Mouse (Mus musculus): ENCODE measurements at regions not wholly inside any gene's neighbourhood (a gene's known extent, or its start where the extent isn't known, plus 50 kb on each side); places are given as distances from the start of the nearest gene placed in this dataset.
A peak's percentile ranks its signal among the peaks of the same experiment; 100 is the strongest.

DNA sequence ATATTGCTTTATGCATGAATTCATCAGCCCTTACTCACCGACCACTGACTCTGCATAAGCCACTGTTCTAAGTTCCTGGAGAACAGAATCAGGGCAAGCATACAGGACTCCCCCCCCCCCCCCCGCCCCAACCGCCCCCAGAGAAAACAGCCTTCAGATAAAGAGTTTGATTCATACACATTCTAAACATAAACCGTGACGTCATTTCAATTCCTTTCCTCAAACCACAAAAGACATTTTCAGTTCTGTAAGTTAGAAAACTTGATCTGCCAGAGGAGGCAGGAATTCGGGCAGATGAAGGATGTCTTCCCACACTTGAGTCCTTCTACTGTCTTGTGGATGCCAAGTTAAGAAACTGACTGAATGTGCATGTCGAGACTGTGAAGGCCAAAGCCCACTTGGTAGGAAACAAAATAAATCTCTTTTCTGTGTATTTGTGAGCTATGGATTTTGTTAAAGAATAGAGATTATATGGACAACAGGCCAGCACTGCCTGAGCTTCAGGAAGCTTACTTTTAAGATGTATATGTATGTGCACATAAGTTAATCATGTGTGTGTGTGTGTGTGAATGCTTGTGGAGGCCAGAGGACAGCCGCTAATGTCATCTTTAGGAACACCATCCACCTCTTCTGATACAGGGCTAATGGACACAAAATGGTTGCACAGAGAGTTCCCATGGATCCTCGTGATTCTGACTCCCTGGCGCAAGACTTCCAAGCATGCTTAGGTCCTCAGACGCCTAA is 202.4 kb downstream of the Sox4 start:
- 0 out of 2 replicates have a peak, but pooled peaks cover 3% of the 10 kb centered on the region for H3K4me1 ChIP-seq (ENCODE audit: insufficient read depth, low read depth, low read length)
- 56% methylated on average over 11 of the region's 11 CpGs for WGBS
- DNase-seq (ENCODE audit: low spot score) (peak; percentile 85), ATAC-seq (peak; percentile 82)
- H3K4me3 ChIP-seq (ENCODE audit: low read depth, low read length) = no peak overlapping the region
- no peaks in the 10 kb centered on the region for H3K27me3 ChIP-seq (replicated peaks; ENCODE audit: insufficient read depth, low read length)
- no peak overlapping the region; the same call in 1 of the 2 replicates for H3K27ac ChIP-seq (ENCODE audit: low read length)
- no peak overlapping the region for H3K9ac ChIP-seq (replicated peaks; ENCODE audit: low read depth)
- no peaks in the 10 kb centered on the region for H3K9me3 ChIP-seq (ENCODE audit: low read length)
- H3K36me3 ChIP-seq (ENCODE audit: insufficient read depth, low read length) = no peaks in the 10 kb centered on the region
- no peak overlapping the region for H3K4me2 ChIP-seq (replicated peaks; ENCODE audit: low read depth, low read length)
- TF ChIP-seq EP300 (IDR thresholded peaks at IDR 0.05) (peak; percentile 27; the same call in 1 of the 2 replicates), CTCF (IDR thresholded peaks at IDR 0.05) (no peak)

- H3K4me1 ChIP-seq (ENCODE audit: insufficient read depth, low read depth, low read length) = peaks cover 4% of the 10 kb centered on the region; the same call in 1 of the 2 replicates
- H3K4me2 ChIP-seq (replicated peaks; ENCODE audit: low read depth, low read length) = no peak overlapping the region
- no peak for ATAC-seq
- H3K36me3 ChIP-seq (ENCODE audit: insufficient read depth, low read length) = no peaks in the 10 kb centered on the region
- TF ChIP-seq EP300 (IDR thresholded peaks at IDR 0.05) (no peak), CTCF (IDR thresholded peaks at IDR 0.05) (no peak)
- H3K27ac ChIP-seq (ENCODE audit: low read length) = no peak overlapping the region
- H3K4me3 ChIP-seq (ENCODE audit: low read depth, low read length) = no peak overlapping the region
- 19% methylated on average over 7 of the region's 7 CpGs for WGBS
- H3K9ac ChIP-seq (replicated peaks; ENCODE audit: low read depth) = no peak overlapping the region
- peak; percentile 22 for DNase-seq (ENCODE audit: low spot score)
- H3K27me3 ChIP-seq (replicated peaks; ENCODE audit: insufficient read depth, low read length) = no peaks in the 10 kb centered on the region
- H3K9me3 ChIP-seq (ENCODE audit: low read length) = no peaks in the 10 kb centered on the region
Observed at GRCm38 (mm10) chr13:28740158-28740670, 213.3 kb downstream of the Sox4 start.

DNA sequence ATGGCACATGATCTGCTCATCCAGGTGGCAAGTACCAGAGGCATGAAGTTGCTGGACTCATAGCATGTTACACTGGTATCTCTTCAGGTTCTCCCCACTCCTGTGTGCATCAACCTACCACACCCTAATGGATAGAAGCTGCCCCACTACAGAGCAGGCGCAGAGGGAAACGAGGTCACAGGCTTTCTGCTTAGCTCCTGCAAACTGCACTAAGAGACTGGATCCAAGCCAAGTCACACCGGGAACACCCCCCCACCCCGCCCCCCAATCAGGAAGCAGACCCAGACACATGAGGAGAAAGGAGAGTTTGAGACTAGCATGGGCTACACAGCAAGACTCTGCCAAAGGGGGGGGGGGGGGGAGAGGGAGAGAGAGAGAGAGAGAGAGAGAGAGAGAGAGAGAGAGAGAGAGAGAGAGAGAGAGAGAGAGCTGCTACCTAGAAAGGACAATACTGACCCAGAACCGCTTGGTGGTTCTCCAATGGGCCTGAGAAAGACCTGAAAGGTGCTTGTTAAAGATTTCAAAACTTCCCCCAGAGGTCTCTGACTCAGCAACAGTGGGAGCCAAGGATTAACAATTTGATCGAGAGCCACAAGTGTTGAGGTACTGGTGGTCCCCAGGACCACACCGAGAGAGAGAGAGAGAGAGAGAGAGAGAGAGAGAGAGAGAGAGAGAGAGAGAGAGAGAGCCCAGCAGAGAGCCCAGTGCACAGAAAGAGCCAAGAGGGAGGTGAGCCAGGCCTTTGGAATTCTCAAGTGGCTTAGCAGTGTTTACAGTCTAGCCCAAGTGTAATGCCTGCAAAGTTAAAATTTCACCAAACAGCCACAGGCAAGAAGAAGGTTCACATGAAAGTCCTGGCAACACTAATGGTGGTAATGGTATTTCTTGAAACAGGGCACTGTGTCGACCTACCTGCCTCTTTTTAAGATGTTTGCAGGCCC is 215.1 kb downstream of the Sox4 start:
- H3K27me3 ChIP-seq (replicated peaks; ENCODE audit: insufficient read depth, low read length) = no peaks in the 10 kb centered on the region
- H3K27ac ChIP-seq (ENCODE audit: low read length) = peak overlapping the region; percentile 81
- 30% methylated on average over 8 of the region's 8 CpGs for WGBS
- ATAC-seq = peak; percentile 97
- no peaks in the 10 kb centered on the region for H3K9me3 ChIP-seq (ENCODE audit: low read length)
- TF ChIP-seq CTCF (IDR thresholded peaks at IDR 0.05) = no peak
- TF ChIP-seq EP300 (IDR thresholded peaks at IDR 0.05) = peak; percentile 89
- no peak overlapping the region for H3K4me3 ChIP-seq (ENCODE audit: low read depth, low read length)
- no peak overlapping the region for H3K4me2 ChIP-seq (replicated peaks; ENCODE audit: low read depth, low read length)
- no peaks in the 10 kb centered on the region for H3K36me3 ChIP-seq (ENCODE audit: insufficient read depth, low read length)
- peaks cover 4% of the 10 kb centered on the region; the same call in 1 of the 2 replicates for H3K4me1 ChIP-seq (ENCODE audit: insufficient read depth, low read depth, low read length)
- no peak overlapping the region for H3K9ac ChIP-seq (replicated peaks; ENCODE audit: low read depth)
- DNase-seq (ENCODE audit: low spot score) = peak; percentile 90

GRCm38 (mm10) chr13:28732475-28732874 is 221.0 kb downstream of the Sox4 start:
- ATAC-seq = no peak
- no peak for TF ChIP-seq EP300 (IDR thresholded peaks at IDR 0.05)
- no peak for TF ChIP-seq CTCF (IDR thresholded peaks at IDR 0.05)
- no peak overlapping the region for H3K4me3 ChIP-seq (ENCODE audit: low read depth, low read length)
- no peaks in the 10 kb centered on the region for H3K4me1 ChIP-seq (ENCODE audit: insufficient read depth, low read depth, low read length)
- no peak for DNase-seq (ENCODE audit: low spot score)
- no peak overlapping the region for H3K9ac ChIP-seq (replicated peaks; ENCODE audit: low read depth)
- H3K27ac ChIP-seq (ENCODE audit: low read length) = no peak overlapping the region
- no peaks in the 10 kb centered on the region for H3K27me3 ChIP-seq (replicated peaks; ENCODE audit: insufficient read depth, low read length)
- WGBS = 81% methylated on average over 1 of the region's 1 CpGs
- no peaks in the 10 kb centered on the region for H3K36me3 ChIP-seq (ENCODE audit: insufficient read depth, low read length)
- no peak overlapping the region for H3K4me2 ChIP-seq (replicated peaks; ENCODE audit: low read depth, low read length)
- H3K9me3 ChIP-seq (ENCODE audit: low read length) = no peaks in the 10 kb centered on the region

- TF ChIP-seq CTCF (IDR thresholded peaks at IDR 0.05) = no peak
- no peak for TF ChIP-seq EP300 (IDR thresholded peaks at IDR 0.05)
- H3K27ac ChIP-seq (ENCODE audit: low read length) = no peak overlapping the region
- H3K4me3 ChIP-seq (ENCODE audit: low read depth, low read length) = no peak overlapping the region
- H3K36me3 ChIP-seq (ENCODE audit: insufficient read depth, low read length) = no peaks in the 10 kb centered on the region
- 69% methylated on average over 3 of the region's 3 CpGs for WGBS
- no peak for ATAC-seq
- H3K4me1 ChIP-seq (ENCODE audit: insufficient read depth, low read depth, low read length) = no peaks in the 10 kb centered on the region
- H3K9me3 ChIP-seq (ENCODE audit: low read length) = no peaks in the 10 kb centered on the region
- DNase-seq (ENCODE audit: low spot score) = no peak
- H3K27me3 ChIP-seq (replicated peaks; ENCODE audit: insufficient read depth, low read length) = no peaks in the 10 kb centered on the region
- H3K9ac ChIP-seq (replicated peaks; ENCODE audit: low read depth) = no peak overlapping the region
- H3K4me2 ChIP-seq (replicated peaks; ENCODE audit: low read depth, low read length) = no peak overlapping the region
Observed at GRCm38 (mm10) chr13:28732036-28732435, 221.5 kb downstream of the Sox4 start.

- no peaks in the 10 kb centered on the region for H3K27me3 ChIP-seq (replicated peaks; ENCODE audit: insufficient read depth, low read length)
- H3K4me3 ChIP-seq (ENCODE audit: low read depth, low read length) = no peak overlapping the region
- H3K36me3 ChIP-seq (ENCODE audit: insufficient read depth, low read length) = no peaks in the 10 kb centered on the region
- no peaks in the 10 kb centered on the region for H3K4me1 ChIP-seq (ENCODE audit: insufficient read depth, low read depth, low read length)
- no peak overlapping the region for H3K4me2 ChIP-seq (replicated peaks; ENCODE audit: low read depth, low read length)
- no peaks in the 10 kb centered on the region for H3K9me3 ChIP-seq (ENCODE audit: low read length)
- no peak for DNase-seq (ENCODE audit: low spot score)
- no peak for TF ChIP-seq EP300 (IDR thresholded peaks at IDR 0.05)
- no peak for TF ChIP-seq CTCF (IDR thresholded peaks at IDR 0.05)
- ATAC-seq = no peak
- no peak overlapping the region for H3K27ac ChIP-seq (ENCODE audit: low read length)
- no peak overlapping the region for H3K9ac ChIP-seq (replicated peaks; ENCODE audit: low read depth)
- 72% methylated on average over 8 of the region's 8 CpGs for WGBS
Observed at GRCm38 (mm10) chr13:28730059-28730580, 223.4 kb downstream of the Sox4 start.

Measured in lung, postnatal 0 days (tissue).